Mouse (Mus musculus) liver, embryonic 15.5 days (tissue): ENCODE measurements at regions not wholly inside any gene's neighbourhood (a gene's known extent, or its start where the extent isn't known, plus 50 kb on each side); places are given as distances from the start of the nearest gene placed in this dataset.

ENCODE experiments used
- ATAC-seq: fragments of 200-750 bp; cut with Nextera tagmentation; 2 replicates; pipeline ENCODE4 v1.8.0; 2017; ENCODE audit warnings: moderate number of reproducible peaks, mild to moderate bottlenecking, moderate library complexity; ENCODE audit not compliant: insufficient read depth
- H3K27ac ChIP-seq: fragments of 300-500 bp; sonication (generic); replicated peaks from 2 replicates; pipeline ENCODE4 v1.5.1; 2015; ENCODE audit warnings: mild to moderate bottlenecking, inconsistent platforms
- H3K27me3 ChIP-seq: fragments of 300-500 bp; sonication (generic); 2 replicates; pipeline ENCODE4 v1.6.1; 2015; ENCODE audit warnings: mild to moderate bottlenecking, inconsistent platforms
- H3K36me3 ChIP-seq: fragments of 300-500 bp; sonication (generic); replicated peaks from 2 replicates; pipeline ENCODE4 v1.6.1; 2015; ENCODE audit warnings: moderate library complexity, mild to moderate bottlenecking, inconsistent platforms
- H3K4me1 ChIP-seq: fragments of 300-500 bp; sonication (generic); replicated peaks from 2 replicates; pipeline ENCODE4 v1.6.1; 2015; ENCODE audit warnings: inconsistent platforms
- H3K4me2 ChIP-seq: fragments of 300-500 bp; sonication (generic); 2 replicates; pipeline ENCODE4 v1.6.1; 2015; ENCODE audit warnings: moderate library complexity, mild to moderate bottlenecking, inconsistent platforms
- H3K4me3 ChIP-seq: fragments of 300-500 bp; sonication (generic); replicated peaks from 2 replicates; pipeline ENCODE4 v1.5.1; 2015; ENCODE audit warnings: mild to moderate bottlenecking, inconsistent platforms
- H3K9ac ChIP-seq: fragments of 300-500 bp; sonication (generic); 2 replicates; pipeline ENCODE4 v1.6.1; 2015; ENCODE audit warnings: moderate library complexity, mild to moderate bottlenecking, inconsistent platforms
- H3K9me3 ChIP-seq: fragments of 300-500 bp; sonication (generic); replicated peaks from 2 replicates; pipeline ENCODE4 v1.6.1; 2016; ENCODE audit warnings: inconsistent platforms
- WGBS: fragments of 180-500 bp; shearing (Covaris S2); methylation state at CpG from one replicate; pipeline ENCODE4 v1.1.7; 2015; ENCODE audit warnings: mixed read lengths; ENCODE audit not compliant: insufficient replicate concordance; 5-methylcytosine and 5-hydroxymethylcytosine counted together

- Histone ChIP-seq H3K36me3 (no peaks in the 10 kb centered on the region), H3K9ac (no peak overlapping the region), H3K27me3 (no peaks in the 10 kb centered on the region), H3K4me2 (no peak overlapping the region), H3K4me3 (no peak overlapping the region), H3K4me1 (no peaks in the 10 kb centered on the region), H3K9me3 (no peaks in the 10 kb centered on the region), H3K27ac (no peak overlapping the region)
- ATAC-seq = no peak
These were observed 2475.7 kb upstream of the 5930422O12Rik start for GRCm38 (mm10) chr8:30952818-30953217.

DNA sequence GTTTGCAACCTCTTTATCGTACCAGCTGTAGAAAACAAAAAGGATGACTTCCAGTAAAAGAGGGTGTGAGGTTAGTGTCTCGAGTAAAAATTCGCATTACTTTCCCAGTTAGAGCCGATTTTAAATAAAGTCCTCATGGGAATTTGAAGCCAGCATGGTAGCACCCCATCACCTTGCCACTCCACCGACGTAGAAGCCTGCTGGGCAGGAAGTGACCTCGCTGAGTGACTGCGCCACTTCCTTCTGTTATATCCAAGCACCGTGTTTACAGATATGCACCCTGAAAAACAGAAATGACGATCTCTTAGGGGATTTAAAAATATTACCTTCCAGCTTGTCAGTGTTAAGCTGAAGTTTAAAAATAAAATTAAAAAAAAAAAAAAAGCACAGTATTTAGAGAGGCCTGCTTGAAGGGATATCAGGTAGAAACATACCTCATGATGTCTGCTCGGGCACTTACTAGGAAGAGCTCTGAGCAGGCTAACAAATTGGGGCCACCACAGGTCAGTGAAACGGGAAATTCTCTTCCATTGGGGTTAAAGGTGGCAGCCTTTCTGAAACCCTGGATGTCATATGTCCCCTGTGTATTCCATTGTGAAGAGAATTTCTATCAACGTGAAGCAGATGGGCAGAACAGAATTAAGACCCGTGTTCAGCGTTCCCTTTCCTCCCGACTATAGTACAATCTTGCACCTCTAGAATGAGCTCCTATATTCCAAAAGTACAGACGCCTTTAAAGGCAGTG, 2468.9 kb upstream of the 5930422O12Rik start:
- Histone ChIP-seq H3K27me3 (no peaks in the 10 kb centered on the region), H3K27ac (no peak overlapping the region), H3K36me3 (no peaks in the 10 kb centered on the region), H3K4me3 (no peak overlapping the region; the same call in 1 of the 2 replicates), H3K9ac (no peak overlapping the region), H3K9me3 (no peaks in the 10 kb centered on the region), H3K4me2 (peak overlapping the region; percentile 40; the same call in 1 of the 2 replicates), H3K4me1 (no peaks in the 10 kb centered on the region)
- 34% methylated on average over 17 of the region's 17 CpGs for WGBS
- ATAC-seq = no peak

GRCm38 (mm10) chr8:30960486-30960885, 2468.0 kb upstream of the 5930422O12Rik start:
- H3K27me3 ChIP-seq = no peaks in the 10 kb centered on the region
- no peak overlapping the region for H3K4me3 ChIP-seq
- 77% methylated on average over 8 of the region's 8 CpGs for WGBS
- no peaks in the 10 kb centered on the region for H3K4me1 ChIP-seq
- no peak overlapping the region for H3K9ac ChIP-seq
- no peaks in the 10 kb centered on the region for H3K36me3 ChIP-seq
- H3K4me2 ChIP-seq = no peak overlapping the region
- H3K9me3 ChIP-seq = no peaks in the 10 kb centered on the region
- no peak overlapping the region for H3K27ac ChIP-seq
- no peak for ATAC-seq

DNA sequence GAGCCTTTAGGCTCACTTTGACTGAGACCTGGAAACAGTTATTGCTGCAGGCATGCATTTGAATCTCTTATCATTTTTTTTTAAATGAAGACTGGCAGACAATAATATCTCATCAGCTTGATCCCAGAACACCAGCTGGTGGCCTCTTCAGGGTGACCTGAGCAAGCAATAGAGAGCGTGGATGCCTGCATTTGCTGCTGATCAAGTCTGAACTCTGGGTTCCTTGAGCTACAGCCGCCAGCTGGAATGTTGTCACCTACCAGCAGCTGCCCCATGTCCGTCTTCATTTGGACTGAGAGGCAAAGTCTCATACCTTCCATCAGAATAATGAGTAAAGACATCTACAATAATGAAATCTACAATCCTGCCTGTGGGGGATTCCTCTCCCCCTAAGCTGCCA, 2466.3 kb upstream of the 5930422O12Rik start:
- 51% methylated on average over 3 of the region's 3 CpGs for WGBS

DNA sequence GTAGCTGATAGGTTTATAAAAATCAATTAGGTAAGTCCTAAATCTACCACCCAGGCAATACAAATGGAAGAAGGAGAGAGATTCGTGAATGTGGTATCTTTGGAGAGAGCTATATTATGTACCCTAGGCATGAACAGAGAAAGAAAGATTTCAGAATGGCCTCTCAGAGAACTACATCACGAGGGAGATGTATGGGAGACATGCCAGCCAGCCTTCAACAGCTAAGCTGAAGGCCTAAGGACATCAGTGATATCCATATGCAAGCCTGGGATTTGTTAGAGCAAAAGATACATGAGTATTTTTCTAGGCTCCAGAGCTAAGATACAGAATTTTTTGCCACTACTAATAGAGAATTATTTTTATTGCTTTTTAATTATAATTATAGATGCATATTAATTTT, 2445.7 kb upstream of the 5930422O12Rik start:
- no peak overlapping the region for H3K9ac ChIP-seq
- no peaks in the 10 kb centered on the region for H3K4me1 ChIP-seq
- no peaks in the 10 kb centered on the region for H3K9me3 ChIP-seq
- no peak overlapping the region for H3K4me2 ChIP-seq
- no peaks in the 10 kb centered on the region for H3K27me3 ChIP-seq
- H3K4me3 ChIP-seq = no peak overlapping the region
- ATAC-seq = no peak
- 41% methylated on average over 2 of the region's 2 CpGs for WGBS
- H3K36me3 ChIP-seq = no peaks in the 10 kb centered on the region
- H3K27ac ChIP-seq = no peak overlapping the region

More for the DNA sequence above, 2466.3 kb upstream of the 5930422O12Rik start:
- no peaks in the 10 kb centered on the region for H3K4me1 ChIP-seq
- H3K27me3 ChIP-seq = no peaks in the 10 kb centered on the region
- no peak overlapping the region for H3K27ac ChIP-seq
- H3K4me3 ChIP-seq = no peak overlapping the region
- no peaks in the 10 kb centered on the region for H3K36me3 ChIP-seq
- H3K4me2 ChIP-seq = no peak overlapping the region
- no peak for ATAC-seq
- H3K9ac ChIP-seq = no peak overlapping the region
- no peaks in the 10 kb centered on the region for H3K9me3 ChIP-seq

GRCm38 (mm10) chr8:30988051-30988450, 2440.5 kb upstream of the 5930422O12Rik start:
- Histone ChIP-seq H3K27ac (no peak overlapping the region), H3K9me3 (no peaks in the 10 kb centered on the region), H3K4me1 (no peaks in the 10 kb centered on the region), H3K27me3 (no peaks in the 10 kb centered on the region), H3K4me3 (no peak overlapping the region), H3K4me2 (no peak overlapping the region), H3K36me3 (no peaks in the 10 kb centered on the region), H3K9ac (no peak overlapping the region)
- WGBS = 55% methylated on average over 5 of the region's 5 CpGs
- no peak for ATAC-seq

DNA sequence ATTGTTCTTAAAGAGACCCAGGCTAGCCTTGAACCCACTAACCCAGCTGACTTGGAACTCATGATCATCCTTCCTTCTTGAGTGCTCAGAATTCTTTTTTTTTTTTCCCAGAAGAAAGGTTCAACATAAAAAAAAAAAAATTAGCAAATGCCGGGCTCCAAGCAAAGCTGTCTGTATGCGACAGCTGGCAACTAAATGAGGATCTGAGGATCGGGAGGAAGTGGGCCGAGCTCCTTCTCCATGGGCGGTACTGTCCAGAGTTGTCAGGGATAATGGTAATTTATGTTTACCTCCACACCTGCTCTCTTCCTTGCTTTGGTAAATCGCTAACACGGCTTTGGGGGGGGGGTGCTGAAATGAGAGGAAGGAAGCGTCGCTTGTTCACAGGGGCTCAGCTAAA, 2429.9 kb upstream of the 5930422O12Rik start:
- ATAC-seq = no peak
- WGBS = 63% methylated on average over 9 of the region's 9 CpGs
- Histone ChIP-seq H3K27me3 (no peaks in the 10 kb centered on the region), H3K9me3 (no peaks in the 10 kb centered on the region), H3K9ac (no peak overlapping the region), H3K36me3 (no peaks in the 10 kb centered on the region), H3K4me1 (no peaks in the 10 kb centered on the region), H3K4me3 (no peak overlapping the region), H3K4me2 (no peak overlapping the region), H3K27ac (no peak overlapping the region)

DNA sequence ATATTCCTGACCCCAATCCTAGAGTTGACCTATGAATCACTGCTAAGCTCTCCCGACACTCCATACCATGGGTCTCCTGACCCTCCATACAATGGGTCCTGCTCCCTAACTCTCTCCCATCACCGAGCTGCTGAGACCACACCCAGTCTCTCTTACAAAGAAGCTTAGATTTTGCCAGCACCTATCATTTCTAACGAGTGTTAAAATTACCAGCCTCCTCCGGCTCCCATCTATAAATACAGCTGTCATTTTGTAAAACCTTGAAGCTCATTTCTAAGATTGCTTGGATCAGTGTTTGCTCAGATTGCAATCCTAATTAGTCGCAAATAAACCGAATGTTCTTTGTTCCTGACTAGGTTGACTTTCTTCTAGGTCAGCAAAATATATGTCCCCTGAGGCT, 2428.4 kb upstream of the 5930422O12Rik start:
- no peak overlapping the region for H3K27ac ChIP-seq
- no peaks in the 10 kb centered on the region for H3K4me1 ChIP-seq
- no peak for ATAC-seq
- no peak overlapping the region for H3K4me3 ChIP-seq
- H3K36me3 ChIP-seq = no peaks in the 10 kb centered on the region
- H3K9me3 ChIP-seq = no peaks in the 10 kb centered on the region
- no peaks in the 10 kb centered on the region for H3K27me3 ChIP-seq
- H3K4me2 ChIP-seq = no peak overlapping the region
- no peak overlapping the region for H3K9ac ChIP-seq
- 63% methylated on average over 6 of the region's 6 CpGs for WGBS

- Histone ChIP-seq H3K9me3 (no peaks in the 10 kb centered on the region), H3K27me3 (no peaks in the 10 kb centered on the region), H3K27ac (no peak overlapping the region), H3K9ac (no peak overlapping the region), H3K4me2 (no peak overlapping the region), H3K4me3 (no peak overlapping the region), H3K4me1 (no peaks in the 10 kb centered on the region), H3K36me3 (no peaks in the 10 kb centered on the region)
- no peak for ATAC-seq
- 58% methylated on average over 5 of the region's 5 CpGs for WGBS
These were observed 2426.4 kb upstream of the 5930422O12Rik start for GRCm38 (mm10) chr8:31001980-31002730.

- no peaks in the 10 kb centered on the region for H3K27me3 ChIP-seq
- ATAC-seq = no peak
- H3K9me3 ChIP-seq = no peaks in the 10 kb centered on the region
- no peaks in the 10 kb centered on the region for H3K36me3 ChIP-seq
- no peak overlapping the region for H3K9ac ChIP-seq
- 53% methylated on average over 8 of the region's 8 CpGs for WGBS
- no peaks in the 10 kb centered on the region for H3K4me1 ChIP-seq
- H3K4me2 ChIP-seq = no peak overlapping the region
- no peak overlapping the region for H3K27ac ChIP-seq
- no peak overlapping the region for H3K4me3 ChIP-seq
These were observed 2420.2 kb upstream of the 5930422O12Rik start for GRCm38 (mm10) chr8:31008309-31008708.

- no peak overlapping the region for H3K27ac ChIP-seq
- WGBS = 69% methylated on average over 11 of the region's 11 CpGs
- no peaks in the 10 kb centered on the region for H3K36me3 ChIP-seq
- no peaks in the 10 kb centered on the region for H3K27me3 ChIP-seq
- no peaks in the 10 kb centered on the region for H3K4me1 ChIP-seq
- H3K4me2 ChIP-seq = no peak overlapping the region
- H3K9me3 ChIP-seq = no peaks in the 10 kb centered on the region
- no peak overlapping the region for H3K9ac ChIP-seq
- no peak for ATAC-seq
- H3K4me3 ChIP-seq = no peak overlapping the region
These were observed 2416.4 kb upstream of the 5930422O12Rik start for GRCm38 (mm10) chr8:31012068-31012467.
